Comparison of ENCODE assay signal across 27 mouse cellular contexts in genomic region chr9:68477466-68477865, GRCm38 (mm10).
DNase-seq lines count a peak whose midpoint lies in the region; ATAC-seq and TF ChIP-seq lines count a peak whose summit lies in the region.
"Had no signal": no experiment of that assay in that cellular context is flagged by ENCODE, and none has a peak within 500 bp of the region (broad histone marks: within the 10 kb centered on the region; RNA-seq: fewer than 3 reads in every experiment).

No protein-coding gene starts in this region.

- no peaks in the 10 kb centered on the region for H3K36me3 ChIP-seq in hindbrain, embryonic 10.5 days
- no peaks in the 10 kb centered on the region for H3K36me3 ChIP-seq in hindbrain, postnatal 0 days (ENCODE audit: insufficient read depth, low read length)
- H3K36me3 ChIP-seq in intestine, embryonic 15.5 days = no peaks in the 10 kb centered on the region
- H3K36me3 ChIP-seq: heart, embryonic 15.5 days; hindbrain, embryonic 15.5 days; limb, embryonic 12.5 days; midbrain, embryonic 10.5 days had no signal

- no peak overlapping the region for H3K9ac ChIP-seq in hindbrain, postnatal 0 days (replicated peaks; ENCODE audit: low read length)
- no peak overlapping the region for H3K9ac ChIP-seq in intestine, embryonic 15.5 days
- H3K9ac ChIP-seq: heart, embryonic 15.5 days; hindbrain, embryonic 15.5 days; limb, embryonic 12.5 days; liver, postnatal 0 days had no signal

- peak overlapping the region; percentile 29; the same call in 1 of the 2 replicates for H3K27ac ChIP-seq in hindbrain, embryonic 10.5 days
- no peak overlapping the region for H3K27ac ChIP-seq in hindbrain, postnatal 0 days
- H3K27ac ChIP-seq in intestine, embryonic 15.5 days = no peak overlapping the region
- H3K27ac ChIP-seq: gastrocnemius, adult 2 months; heart, embryonic 15.5 days; hindbrain, embryonic 15.5 days; layer of hippocampus, adult 2 months; limb, embryonic 12.5 days; macrophage; midbrain, embryonic 10.5 days had no signal

- no peak overlapping the region for H3K4me2 ChIP-seq in hindbrain, postnatal 0 days (ENCODE audit: low read depth, low read length)
- H3K4me2 ChIP-seq in intestine, embryonic 15.5 days (replicated peaks) = no peak overlapping the region
- H3K4me2 ChIP-seq: heart, embryonic 15.5 days; hindbrain, embryonic 15.5 days; limb, embryonic 12.5 days; liver, embryonic 11.5 days had no signal

- WGBS in hindbrain, embryonic 10.5 days = 70% methylated on average over 3 of the region's 3 CpGs
- 59% methylated on average over 3 of the region's 3 CpGs for WGBS in hindbrain, postnatal 0 days
- 72% methylated on average over 3 of the region's 3 CpGs for WGBS in intestine, embryonic 15.5 days

- H3K9me3 ChIP-seq in hindbrain, embryonic 10.5 days = no peaks in the 10 kb centered on the region
- H3K9me3 ChIP-seq in hindbrain, postnatal 0 days (ENCODE audit: low read length) = no peaks in the 10 kb centered on the region
- no peaks in the 10 kb centered on the region for H3K9me3 ChIP-seq in intestine, embryonic 15.5 days
- H3K9me3 ChIP-seq: heart, embryonic 15.5 days; hindbrain, embryonic 15.5 days; limb, embryonic 12.5 days; midbrain, embryonic 10.5 days had no signal

- peaks cover 6% of the 10 kb centered on the region for H3K4me1 ChIP-seq in hindbrain, embryonic 10.5 days (replicated peaks)
- no peaks in the 10 kb centered on the region for H3K4me1 ChIP-seq in hindbrain, postnatal 0 days (ENCODE audit: insufficient read depth, low read length)
- no peaks in the 10 kb centered on the region for H3K4me1 ChIP-seq in intestine, embryonic 15.5 days (replicated peaks)
- H3K4me1 ChIP-seq: hindbrain, embryonic 15.5 days; limb, embryonic 12.5 days had no signal

- H3K27me3 ChIP-seq in hindbrain, embryonic 10.5 days (ENCODE audit: insufficient read depth, poor library complexity, severe bottlenecking) = no peaks in the 10 kb centered on the region
- H3K27me3 ChIP-seq in hindbrain, postnatal 0 days (ENCODE audit: insufficient read depth, low read length) = no peaks in the 10 kb centered on the region
- no peaks in the 10 kb centered on the region for H3K27me3 ChIP-seq in intestine, embryonic 15.5 days (replicated peaks)
- H3K27me3 ChIP-seq: heart, embryonic 15.5 days; hindbrain, embryonic 15.5 days had no signal

- peak; percentile 51 for DNase-seq in adrenal gland, adult 2 months
- no peak for DNase-seq in adrenal gland, postnatal 4 days (ENCODE audit: low spot score in 2 of 2)
- no peak for DNase-seq in hindbrain, embryonic 10.5 days (ENCODE audit: low spot score)
- no peak for DNase-seq in hindbrain, postnatal 0 days (ENCODE audit: low spot score)
- DNase-seq in Muller cell, postnatal 12 days (ENCODE audit: inconsistent ontology term) = peak; percentile 11
- DNase-seq in brain, adult 2 months (ENCODE audit: low read depth, low spot score) = peak; percentile 68
- DNase-seq: cerebellum, adult 18-20 months; cerebellum, postnatal 25 days; embryo, embryonic 11 days; gastrocnemius, adult 2 months; heart, postnatal 4 days; kidney, postnatal 25 days; liver, postnatal 0 days had no signal

- H3K4me3 ChIP-seq in hindbrain, embryonic 10.5 days = no peak overlapping the region
- H3K4me3 ChIP-seq in hindbrain, postnatal 0 days (ENCODE audit: low read length) = no peak overlapping the region
- no peak overlapping the region for H3K4me3 ChIP-seq in intestine, embryonic 15.5 days (replicated peaks)
- H3K4me3 ChIP-seq: gastrocnemius, adult 2 months; heart, embryonic 15.5 days; hindbrain, embryonic 15.5 days; layer of hippocampus, adult 2 months; limb, embryonic 12.5 days; midbrain, embryonic 10.5 days had no signal

- TF ChIP-seq CTCF in hindbrain, postnatal 0 days (IDR thresholded peaks at IDR 0.05; ENCODE audit: low read depth) = no peak

- no peak for ATAC-seq in hindbrain, postnatal 0 days
- no peak for ATAC-seq in intestine, embryonic 15.5 days
- no peak for ATAC-seq in monocyte, adult 5-6 weeks (replicated peaks; ENCODE audit: insufficient number of reproducible peaks, low FRiP score, low TSS enrichment, poor library complexity, severe bottlenecking)
- ATAC-seq: CD4-positive, CD25-positive, alpha-beta regulatory T cell, adult 4 months; forebrain, embryonic 14.5 days; intestine, postnatal 0 days; liver, postnatal 0 days; lung, postnatal 0 days; midbrain, embryonic 16.5 days had no signal

Comparison
In these comparisons a context has a peak if more than half of its experiments do, and no peak if none do; other contexts are left out.
1. DNase-seq: peak in adrenal gland, adult 2 months (single experiment), Muller cell, postnatal 12 days (single experiment) and brain, adult 2 months (single experiment); none in adrenal gland, postnatal 4 days (0 of 2), hindbrain, embryonic 10.5 days (single experiment) and hindbrain, postnatal 0 days (single experiment).